Mouse (Mus musculus) layer of hippocampus, adult 8-10 months (tissue): ENCODE data around the gene Sec24b. TPM values are rescaled to one million over a fixed set of nuclear protein-coding genes. Genes with fewer than 3 reads are reported as not detected.

Experiments
- DNase-seq, 2 experiments: peaks; one replicate each; pipeline ENCODE4 v3.0.0; 2022; ENCODE audit warnings: low spot score in 2 of 2
- total RNA-seq, 4 experiments: library from RNA; stranded (reverse); gene quantifications; 2 replicates each; pipeline ENCODE4 v1.2.4; 2022

Sec24b gene
- total RNA-seq, 4 experiments from 2014 or later: 51.2 to 84.4 (median 72.7) TPM

DNA sequence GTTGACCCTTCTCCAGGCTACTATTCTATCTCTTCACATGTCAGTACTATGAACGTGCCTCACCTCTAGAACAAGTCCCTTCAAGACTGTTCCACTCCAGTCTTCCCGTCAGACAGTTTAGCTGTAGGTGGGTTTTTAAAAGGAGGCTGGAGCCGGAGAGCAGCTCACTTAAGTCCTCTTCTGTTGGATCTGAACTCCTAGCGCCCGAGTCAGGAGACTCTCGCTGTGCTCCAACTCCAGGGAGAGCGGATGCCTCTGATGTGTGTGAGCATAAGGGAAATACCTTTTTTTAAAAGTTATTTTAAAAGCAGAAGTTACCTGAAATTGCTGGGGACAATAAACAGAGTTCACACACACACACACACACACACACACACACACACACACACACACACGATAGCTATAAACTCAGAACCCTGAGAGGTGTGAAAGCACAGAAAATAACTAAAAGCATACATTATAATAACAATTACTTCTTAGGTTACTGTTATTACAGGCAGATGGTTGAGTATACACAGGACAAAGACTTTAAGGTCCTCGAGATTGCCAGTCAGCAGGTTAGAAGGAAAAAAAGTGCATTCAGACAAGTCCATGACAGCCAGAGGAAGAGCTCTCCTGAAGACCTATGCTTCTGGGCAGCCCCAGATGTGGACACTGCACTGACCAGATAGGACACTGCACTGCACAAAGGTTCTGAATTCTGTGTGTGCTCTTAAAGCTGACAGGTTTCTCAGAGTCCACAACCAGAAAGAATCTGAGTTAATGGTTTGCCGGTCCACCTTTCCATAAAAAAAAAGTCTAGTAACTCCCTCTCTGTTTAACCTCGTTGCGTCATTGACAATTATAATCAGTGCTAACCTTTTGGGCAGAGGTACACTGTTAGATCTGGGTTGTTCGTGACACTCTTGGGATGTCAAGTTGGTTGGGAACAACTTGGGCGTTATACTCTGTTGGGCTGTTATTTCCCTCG lies 5.7 kb downstream of the Sec24b start:
- DNase-seq: no peak

DNA sequence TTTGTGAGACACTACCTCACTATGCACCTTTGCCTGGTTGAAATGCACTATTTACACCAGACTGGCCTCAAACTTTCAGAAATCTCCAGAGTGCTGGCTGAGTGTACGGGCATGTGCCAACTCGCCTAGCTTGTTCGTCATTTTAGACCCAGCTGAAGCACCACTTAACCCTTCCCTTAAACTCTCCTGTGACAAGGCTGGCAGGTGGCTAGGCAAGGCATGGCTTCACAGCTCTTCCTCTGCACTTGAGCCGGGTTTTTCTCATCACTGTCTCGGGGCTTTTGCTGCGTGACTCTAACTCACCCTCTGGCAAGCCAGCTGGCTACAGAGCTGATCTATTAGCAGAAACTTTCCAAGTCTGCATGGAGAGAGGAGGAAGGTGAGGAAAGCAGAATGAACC lies 6.8 kb downstream of the Sec24b start:
- no peak for DNase-seq

DNA sequence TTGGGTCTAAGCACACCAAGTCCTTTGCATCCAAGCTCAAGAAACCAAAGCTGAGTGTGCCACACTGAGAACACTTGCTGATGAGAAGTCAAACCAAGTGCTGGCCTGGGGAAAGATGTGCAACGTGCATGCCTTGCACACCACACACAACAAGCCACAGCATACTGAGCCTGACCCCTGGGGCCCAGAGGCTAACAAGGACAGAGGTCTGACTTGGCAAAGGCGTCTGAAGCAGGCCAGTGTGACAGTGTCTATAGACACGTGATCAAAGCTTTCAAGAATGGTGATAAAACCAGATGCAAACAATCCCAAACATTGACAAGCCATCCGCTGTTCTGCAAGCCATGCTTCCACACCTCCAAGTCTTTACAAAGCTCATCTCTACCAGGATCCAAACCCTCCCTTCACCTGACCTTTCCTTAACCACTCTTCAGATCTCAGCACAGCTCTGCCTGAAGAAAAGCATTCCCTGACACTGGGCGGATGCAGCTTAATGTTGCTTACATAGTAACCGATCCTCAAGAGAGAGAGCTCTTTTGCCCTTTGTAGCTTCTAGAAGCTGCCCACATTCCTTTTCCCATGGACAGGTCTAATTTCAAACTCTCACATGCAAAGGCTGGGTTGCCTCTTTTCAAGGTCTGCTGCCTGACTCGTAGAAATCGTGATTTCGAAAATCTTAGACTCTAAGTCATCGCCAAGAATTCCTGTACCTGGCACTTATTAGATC lies 7.8 kb downstream of the Sec24b start:
- DNase-seq: no peak

DNA sequence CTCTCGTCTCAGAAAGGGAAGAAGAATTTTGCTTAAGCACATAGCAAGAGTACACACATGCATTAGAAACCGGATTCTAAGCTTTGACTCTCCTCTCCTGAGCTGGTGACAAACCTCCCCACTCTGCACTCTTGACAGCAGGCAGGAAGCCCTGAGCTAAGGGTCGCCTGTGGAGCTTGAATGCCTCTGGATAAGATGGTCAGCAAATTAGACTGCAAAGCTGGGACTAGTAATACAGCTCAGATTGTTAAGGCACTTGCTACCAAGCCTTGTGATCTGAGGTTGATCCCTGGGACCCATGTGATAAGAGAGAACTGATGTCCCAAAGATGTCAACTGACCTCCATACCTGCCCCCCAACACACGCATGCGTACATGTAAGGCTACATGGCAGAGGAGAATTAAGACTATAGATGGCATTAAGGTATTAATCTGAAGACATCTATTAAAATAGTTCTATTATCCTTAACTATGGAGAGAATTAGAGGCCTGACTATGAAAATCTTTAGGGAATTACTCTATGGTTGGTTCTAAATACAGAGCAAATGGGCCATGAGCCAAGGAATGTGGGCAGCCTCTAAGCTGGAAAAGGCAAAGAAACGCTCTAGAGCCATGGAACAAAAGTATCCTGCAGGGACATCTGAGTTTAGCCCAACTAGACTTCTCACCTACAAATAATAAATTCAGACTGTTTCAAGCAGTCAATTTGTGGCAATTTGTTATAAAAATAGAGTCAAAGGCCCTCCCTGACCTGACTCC lies 8.6 kb downstream of the Sec24b start:
- no peak for DNase-seq

DNA sequence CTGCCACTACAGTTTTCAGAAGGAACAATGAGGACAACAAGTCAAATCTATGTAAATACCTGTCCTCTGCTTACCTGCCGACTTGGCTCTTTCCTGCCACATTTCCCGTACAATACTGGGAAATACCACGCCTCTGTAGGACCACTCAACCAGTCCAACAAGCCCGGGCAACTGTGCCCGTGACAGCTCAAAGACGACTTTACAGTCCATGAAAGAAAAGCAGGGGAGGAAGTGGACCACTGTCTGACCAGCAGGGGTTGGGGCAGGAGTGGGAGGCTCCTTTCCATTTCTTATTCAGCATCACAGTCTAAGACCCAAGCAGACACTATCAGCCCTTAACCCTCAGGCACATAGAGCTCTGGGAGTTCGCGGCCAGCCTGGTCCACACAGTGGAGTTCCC lies 9.2 kb downstream of the Sec24b start:
- no peak for DNase-seq

DNA sequence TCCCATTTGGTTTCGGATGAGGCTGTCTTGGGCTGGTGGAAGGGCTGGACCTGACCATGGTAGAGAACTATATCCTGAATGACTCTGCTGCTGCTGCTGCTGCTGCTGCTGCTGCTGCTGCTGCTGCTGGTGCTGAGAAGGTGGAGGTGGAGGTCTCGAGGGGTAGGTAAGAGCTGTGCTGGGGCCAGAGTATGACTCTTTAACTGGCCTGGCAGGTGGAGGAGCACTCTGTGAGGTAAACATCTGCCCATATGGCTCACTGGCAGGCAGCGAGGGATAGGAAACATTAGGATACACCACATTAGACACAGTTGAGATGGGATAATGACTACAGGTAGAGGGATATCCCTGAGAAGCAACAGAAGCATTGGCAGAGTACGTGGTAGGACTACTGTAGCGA lies 20.6 kb downstream of the Sec24b start:
- DNase-seq: no peak

DNA sequence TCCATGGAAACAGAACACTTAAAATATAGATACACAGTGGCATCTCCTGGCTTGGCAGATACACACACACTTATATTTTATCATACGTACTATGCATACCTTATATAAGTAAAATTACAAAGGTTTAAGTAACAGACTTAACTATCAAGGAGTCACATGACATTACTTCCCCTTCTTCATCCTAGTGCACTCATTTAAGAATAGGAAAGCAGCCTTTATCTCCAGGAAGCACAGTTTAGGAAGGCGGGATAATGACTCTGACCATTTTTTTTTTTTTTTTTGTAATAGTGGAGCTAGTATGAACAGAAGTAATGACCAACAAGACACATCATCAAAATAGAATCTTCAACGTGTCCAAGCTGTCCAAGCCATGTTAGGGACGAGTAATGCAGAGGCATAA lies 21.3 kb downstream of the Sec24b start:
- no peak for DNase-seq

DNA sequence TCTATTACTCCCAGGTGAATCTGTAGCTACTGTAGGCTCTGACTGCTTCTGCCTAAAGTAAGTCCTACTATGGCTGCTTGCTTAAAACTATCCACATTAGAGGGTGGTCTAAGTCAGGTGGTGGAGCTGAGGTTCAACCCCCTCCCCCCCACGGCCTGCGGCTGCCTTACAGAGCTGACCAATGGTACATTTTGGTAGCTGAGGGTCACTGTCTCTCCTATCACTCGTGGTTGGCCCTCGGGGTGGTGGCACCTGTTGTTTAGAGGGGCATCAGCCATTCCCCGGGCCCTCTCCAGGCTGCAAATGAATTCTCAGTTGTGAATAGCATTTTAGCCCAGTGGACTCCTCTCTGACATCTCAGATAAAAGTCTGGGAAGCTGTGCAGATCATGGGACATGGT lies 32.6 kb downstream of the Sec24b start:
- DNase-seq: no peak

DNA sequence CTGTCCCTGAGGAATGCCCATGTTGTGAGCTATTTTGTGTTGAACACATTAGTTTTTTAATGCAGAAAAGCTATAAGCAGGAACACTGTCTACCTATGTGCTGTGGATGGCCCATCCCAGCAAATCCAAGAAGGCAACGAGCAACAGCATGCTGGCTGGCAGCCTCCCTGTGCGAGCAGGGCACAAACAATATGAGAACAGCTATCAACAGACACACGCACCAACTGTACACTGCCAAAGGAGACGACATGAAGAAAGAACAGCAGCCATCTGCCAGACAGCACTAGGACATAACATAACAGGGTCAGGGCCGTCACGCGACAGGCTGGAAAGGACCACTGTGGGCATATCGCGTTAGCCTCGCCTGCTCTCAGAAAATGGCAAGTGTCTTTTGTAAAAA lies 35.2 kb downstream of the Sec24b start:
- DNase-seq: peak; percentile 29 to 35

DNA sequence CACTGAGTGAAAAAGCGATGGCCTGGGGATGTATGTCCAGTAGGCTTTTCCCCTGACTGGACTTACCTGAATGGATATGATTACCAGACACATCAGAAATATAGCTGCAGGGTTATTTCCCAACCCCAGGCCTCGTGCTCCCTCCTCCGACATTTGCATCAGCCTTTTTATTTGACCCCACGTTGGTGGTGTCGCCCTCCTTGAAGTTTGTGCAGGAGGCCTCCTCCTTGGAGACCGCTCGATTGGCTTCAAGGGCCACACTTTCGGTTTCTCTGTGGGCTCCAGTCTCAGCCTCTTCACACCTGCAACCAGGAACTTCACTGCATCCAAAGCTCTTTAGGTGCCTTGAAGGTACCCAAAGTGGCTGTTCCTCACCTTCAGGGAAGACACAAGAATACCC lies 35.8 kb downstream of the Sec24b start:
- DNase-seq: no peak

DNA sequence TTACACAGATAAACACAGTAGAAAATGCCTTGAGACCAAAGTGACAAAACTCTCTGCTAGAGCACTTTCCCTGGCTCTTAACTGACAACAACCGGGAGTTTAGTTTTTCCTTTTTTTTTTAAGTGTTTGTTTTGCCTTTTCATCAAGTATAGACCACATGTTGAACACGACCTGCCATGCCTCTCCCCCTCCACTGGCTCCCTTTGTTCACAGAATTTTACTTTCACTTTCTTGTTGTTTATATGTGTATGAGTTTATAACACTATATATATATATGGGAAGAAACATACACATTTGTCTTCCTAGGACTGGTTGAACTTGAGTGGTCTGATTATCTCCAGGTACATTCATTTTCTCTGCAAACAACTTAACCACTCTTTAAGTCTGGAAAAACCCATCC lies 48.4 kb downstream of the Sec24b start:
- DNase-seq: no peak

DNA sequence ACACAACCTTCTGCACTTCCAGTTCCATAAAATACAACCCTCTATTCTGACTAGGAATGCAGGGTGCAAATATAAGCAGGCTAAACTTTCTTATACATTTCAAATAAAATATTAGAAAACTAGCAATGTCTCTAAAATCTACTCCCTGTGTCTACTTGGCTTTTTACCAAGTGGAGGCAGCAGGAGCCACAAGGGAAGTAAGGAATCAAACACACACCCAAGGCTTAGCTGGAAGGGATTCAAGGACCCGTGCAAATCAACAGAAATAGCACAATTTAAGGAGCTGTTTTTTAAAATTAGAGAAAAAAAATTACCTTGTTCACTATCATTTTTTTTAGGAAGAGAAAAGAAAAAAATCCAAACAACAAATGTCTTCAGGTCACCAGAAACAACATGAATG lies 50.1 kb downstream of the Sec24b start:
- DNase-seq: no peak

DNA sequence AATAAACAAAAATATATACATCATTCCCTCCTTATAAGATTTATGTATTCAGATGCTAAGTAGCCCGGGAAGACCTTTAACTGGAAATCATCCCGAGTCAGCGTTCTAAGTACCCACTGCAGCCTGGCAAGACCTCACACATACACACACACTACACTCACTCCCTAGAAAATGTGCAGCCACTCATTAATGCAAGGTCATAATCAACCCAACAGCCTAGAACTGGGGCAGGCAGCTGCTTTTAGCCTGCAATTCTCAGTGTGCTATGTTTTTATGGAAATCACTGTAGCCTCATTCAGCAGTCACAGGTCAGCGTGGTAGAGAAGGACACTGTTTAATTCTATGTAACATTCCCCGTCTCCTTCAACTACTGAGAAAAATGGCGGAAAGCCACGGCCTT lies 55.2 kb downstream of the Sec24b start:
- no peak for DNase-seq

DNA sequence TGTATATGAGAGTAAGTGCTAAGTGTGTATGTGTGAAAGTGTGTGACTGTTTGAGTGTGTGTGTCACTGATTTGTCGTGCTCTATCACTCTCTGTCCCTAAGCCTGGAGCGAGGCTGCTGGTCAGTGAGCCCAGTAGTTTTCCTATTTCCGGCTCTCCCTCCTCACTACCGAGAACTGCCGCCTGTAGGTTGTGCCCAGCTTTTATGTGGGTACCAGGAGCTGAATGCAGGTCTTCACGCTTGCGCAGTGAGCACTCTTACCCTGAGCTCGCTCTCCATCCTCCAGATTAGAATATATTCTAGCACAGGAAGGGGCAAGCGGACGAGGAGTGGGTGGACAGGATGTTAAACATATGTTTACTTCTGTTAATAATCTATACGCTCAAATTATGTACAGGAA lies 60.4 kb downstream of the Sec24b start:
- no peak for DNase-seq

DNA sequence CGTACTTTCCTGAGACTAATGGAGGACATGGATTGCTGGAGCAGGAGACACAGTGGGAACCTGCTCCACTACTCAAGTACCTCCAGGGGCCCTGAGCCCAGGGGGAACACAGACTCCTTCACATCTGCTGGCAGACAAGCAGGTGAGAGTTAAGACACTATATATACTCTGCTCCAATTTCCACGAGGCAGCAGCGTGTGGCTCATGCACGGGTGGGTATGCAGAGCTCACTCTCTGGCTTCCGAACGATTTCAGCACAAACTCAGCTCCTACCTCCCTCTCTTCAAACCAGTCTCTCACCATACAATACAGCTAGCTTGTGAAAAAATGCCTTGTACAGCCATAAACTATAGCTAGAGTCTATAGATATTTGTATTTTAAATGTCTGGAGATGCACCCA lies 62.8 kb downstream of the Sec24b start:
- no peak for DNase-seq

DNA sequence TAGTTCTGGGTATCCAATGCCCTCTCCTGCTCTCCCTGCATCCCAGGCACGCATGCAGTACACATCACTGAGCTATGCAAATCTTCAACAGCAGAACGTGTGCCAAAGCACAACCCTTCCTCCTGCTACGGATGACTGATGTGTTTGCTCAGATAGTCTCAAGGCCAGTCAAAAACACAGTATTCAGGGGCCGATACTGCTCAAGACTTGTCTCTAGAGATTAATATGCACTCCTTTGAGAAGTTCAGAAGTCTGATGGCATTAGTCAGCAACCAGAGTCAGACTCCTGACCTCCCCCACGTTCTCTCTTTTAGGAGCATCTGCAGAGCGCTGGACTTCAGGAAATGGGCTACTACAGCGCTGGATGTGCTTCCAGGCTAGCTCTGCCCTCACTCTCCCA lies 63.4 kb downstream of the Sec24b start:
- no peak for DNase-seq

DNA sequence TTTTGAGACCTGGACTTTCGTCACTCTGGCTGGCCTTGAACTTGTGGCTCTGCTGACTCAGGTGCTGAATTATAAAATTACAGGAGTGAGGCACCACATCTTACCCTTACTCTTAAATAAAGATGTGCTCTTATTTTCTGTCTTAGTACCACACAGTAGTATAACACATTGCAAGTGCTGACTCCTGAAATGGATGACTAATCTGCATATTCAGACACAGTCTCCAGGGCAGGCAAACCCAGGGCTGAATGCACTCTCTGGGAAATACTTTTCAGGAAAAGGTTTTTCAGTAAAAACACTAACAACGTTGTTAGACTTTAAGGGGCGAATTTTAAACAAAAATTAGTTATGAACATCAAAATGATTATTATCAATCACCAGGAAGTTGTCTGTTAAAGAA lies 64.0 kb downstream of the Sec24b start:
- DNase-seq: no peak

DNA sequence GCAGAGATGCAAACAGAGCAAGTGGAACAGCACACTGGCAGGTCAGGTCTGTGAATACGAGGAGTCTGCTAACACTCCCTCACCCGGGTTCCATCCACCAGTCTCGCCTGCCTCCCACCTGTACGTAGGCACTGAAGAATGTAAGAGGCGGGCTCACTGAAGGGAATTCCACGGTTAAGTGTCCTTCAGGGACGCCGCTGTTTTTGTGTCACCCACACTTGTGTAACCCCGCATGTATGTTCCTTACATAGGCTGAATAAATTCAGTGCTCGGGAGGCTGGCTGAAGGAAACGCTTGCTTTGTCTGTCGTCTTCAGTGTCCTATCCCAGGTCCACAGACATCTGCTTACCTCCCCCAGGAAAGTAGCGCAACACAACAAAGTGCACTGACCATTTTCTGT lies 74.1 kb downstream of the Sec24b start:
- no peak for DNase-seq

DNA sequence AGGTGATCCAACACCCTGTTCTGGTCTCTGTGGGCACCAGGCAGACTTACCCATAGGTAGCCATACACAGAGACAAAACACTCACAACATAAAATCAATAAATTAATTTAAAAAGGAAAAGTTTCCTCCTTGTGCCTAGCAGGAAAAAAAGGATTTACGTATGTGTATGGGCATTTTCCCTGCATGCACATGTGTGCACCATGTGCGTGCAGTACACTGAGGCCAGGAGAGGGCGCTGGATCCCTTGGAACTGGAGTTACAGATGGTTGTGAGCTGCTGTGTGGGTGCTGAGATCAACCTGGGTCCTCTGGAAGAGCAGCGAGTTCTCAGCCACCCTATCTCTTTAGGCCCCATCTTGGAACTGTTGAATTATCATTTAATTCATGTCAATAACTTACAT lies 76.0 kb downstream of the Sec24b start:
- no peak for DNase-seq

DNA sequence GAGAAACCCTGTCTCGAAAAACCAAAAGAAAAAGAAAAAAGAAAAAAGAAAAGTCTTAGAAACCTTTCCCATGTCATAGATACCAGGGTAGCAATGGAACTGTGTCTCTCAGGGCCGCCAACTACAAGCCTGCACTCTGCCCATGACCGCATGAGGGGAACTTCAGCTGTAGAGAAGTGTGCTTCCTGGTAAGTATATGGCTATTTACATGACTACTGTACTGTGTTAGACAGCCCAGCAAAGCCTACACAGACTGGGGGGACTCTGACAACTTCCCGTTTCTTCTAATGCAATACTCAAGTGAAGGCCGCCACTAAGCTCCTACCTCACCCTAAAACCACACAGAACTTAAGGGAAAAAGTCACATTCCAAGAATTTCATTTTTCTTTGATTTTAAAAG lies 76.6 kb downstream of the Sec24b start:
- no peak for DNase-seq

DNA sequence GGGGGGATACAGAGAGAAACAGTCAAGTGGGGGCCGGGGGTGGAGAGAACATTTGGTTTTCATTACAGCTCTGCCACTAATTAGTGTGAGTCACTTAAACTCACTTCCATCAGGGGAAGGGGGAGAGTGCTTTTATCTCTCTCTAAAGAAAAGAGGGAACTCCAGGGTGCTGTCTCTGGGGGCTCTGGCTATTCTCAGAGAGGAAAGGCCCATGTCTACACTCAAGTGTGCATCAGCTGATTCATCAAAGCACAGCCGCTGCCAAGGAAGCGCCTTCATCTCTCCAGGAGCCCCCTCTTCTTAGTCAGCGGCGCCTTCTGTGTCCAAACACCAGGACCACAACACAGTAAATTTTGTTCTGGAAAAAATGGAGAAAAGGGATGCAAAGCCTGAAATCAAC lies 79.1 kb downstream of the Sec24b start:
- no peak for DNase-seq

DNA sequence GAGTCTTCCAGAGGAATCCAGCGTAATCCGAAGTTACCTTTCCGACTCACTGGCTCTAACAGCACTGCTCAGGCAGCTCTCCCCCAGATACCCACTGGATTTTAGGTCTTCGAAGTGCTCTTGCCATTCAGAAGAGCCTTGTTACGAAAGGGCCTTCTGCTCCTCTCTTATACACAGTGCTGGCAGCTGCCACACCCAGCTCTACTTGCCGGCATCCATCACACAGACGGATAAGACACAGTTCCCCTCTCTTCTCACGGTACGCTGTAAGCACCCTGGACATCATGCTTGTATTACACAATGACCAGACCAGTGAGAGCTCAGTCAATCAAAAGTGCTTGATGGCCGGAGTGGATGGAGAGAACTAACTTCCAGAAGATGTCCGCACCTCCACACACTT lies 79.6 kb downstream of the Sec24b start:
- no peak for DNase-seq
